9 mouse cellular contexts compared by ENCODE assay signal in genomic region chr4:137722692-137723427, GRCm38 (mm10). TPM values are rescaled to one million over a fixed set of nuclear protein-coding genes. Genes with fewer than 3 reads are reported as not detected.
DNase-seq lines count a peak whose midpoint lies in the region; ATAC-seq and TF ChIP-seq lines count a peak whose summit lies in the region.
"Had no signal": no experiment of that assay in that cellular context is flagged by ENCODE, and none has a peak within 500 bp of the region (broad histone marks: within the 10 kb centered on the region; RNA-seq: fewer than 3 reads in every experiment).

No protein-coding gene starts in this region.

- no peak for ATAC-seq in neural tube, embryonic 15.5 days (ENCODE audit: low FRiP score)

- H3K4me2 ChIP-seq in neural tube, embryonic 15.5 days: no peak overlapping the region

- no peaks in the 10 kb centered on the region for H3K9me3 ChIP-seq in neural tube, embryonic 15.5 days (replicated peaks)
- H3K9me3 ChIP-seq in midbrain, embryonic 10.5 days (replicated peaks): no peaks in the 10 kb centered on the region
- H3K9me3 ChIP-seq: stomach, embryonic 15.5 days had no signal

- whole genome bisulfite sequencing in neural tube, embryonic 15.5 days: 35% methylated on average over 12 of the region's 12 CpGs
- 30% methylated on average over 12 of the region's 12 CpGs for WGBS in midbrain, embryonic 10.5 days
- 36% methylated on average over 12 of the region's 12 CpGs for WGBS in small intestine, adult 2 months

- no peak for TF ChIP-seq POLR2A in small intestine, adult 2 months (IDR thresholded peaks at IDR 0.05; ENCODE audit: low read depth, low read length)

- H3K27ac ChIP-seq in neural tube, embryonic 15.5 days (replicated peaks): no peak overlapping the region
- peak overlapping the region; percentile 79 for H3K27ac ChIP-seq in midbrain, embryonic 10.5 days (replicated peaks)
- H3K27ac ChIP-seq in small intestine, adult 2 months (ENCODE audit: insufficient read depth, low read depth, low read length): no peak overlapping the region
- H3K27ac ChIP-seq: stomach, embryonic 15.5 days had no signal

- H3K9ac ChIP-seq in neural tube, embryonic 15.5 days (replicated peaks): no peak overlapping the region
- H3K9ac ChIP-seq: stomach, embryonic 15.5 days had no signal

- H3K27me3 ChIP-seq in neural tube, embryonic 15.5 days (replicated peaks): peaks cover 16% of the 10 kb centered on the region; the same call in 1 of the 2 replicates
- H3K27me3 ChIP-seq in midbrain, embryonic 10.5 days (ENCODE audit: low read depth, poor library complexity, severe bottlenecking): peaks cover 78% of the 10 kb centered on the region
- no peaks in the 10 kb centered on the region for H3K27me3 ChIP-seq in small intestine, adult 2 months (ENCODE audit: control insufficient read depth, insufficient read depth, low read length)

- TF ChIP-seq CTCF in small intestine, adult 2 months (IDR thresholded peaks at IDR 0.05; ENCODE audit: extremely low read depth, insufficient read length, insufficient replicate concordance, low read depth, low read length): peak; percentile 88; the same call in 1 of the 2 replicates

- intact Hi-C loops in left cerebral cortex, postnatal 14 days (cut with DNase I): loop anchor here (2.0 kb wide), 1 partner anchor 46 kb away; no protein-coding TSS in a partner anchor

- H3K4me1 ChIP-seq in neural tube, embryonic 15.5 days: peaks cover 38% of the 10 kb centered on the region
- H3K4me1 ChIP-seq in midbrain, embryonic 10.5 days: peaks cover 74% of the 10 kb centered on the region
- no peaks in the 10 kb centered on the region for H3K4me1 ChIP-seq in small intestine, adult 2 months (ENCODE audit: control insufficient read depth, insufficient read depth, insufficient read length, low read length)

- peak; percentile 84 for DNase-seq in neural tube, embryonic 10.5 days (ENCODE audit: extremely low spot score, low spot score)
- DNase-seq in cerebellum, postnatal 36 days: peak; percentile 80 to 84
- peak; percentile 82 to 84 for DNase-seq in frontal cortex, postnatal 36 days (ENCODE audit: low spot score in 2 of 2)
- peak; percentile 52 for DNase-seq in hindlimb bud, embryonic 11.5 days (ENCODE audit: extremely low spot score, low read depth, low spot score)
- DNase-seq in left cerebral cortex, postnatal 14 days (ENCODE audit: low spot score in 2 of 2): peak; percentile 87 to 93
- peak; percentile 81 for DNase-seq in midbrain, embryonic 10.5 days (ENCODE audit: low spot score)

- H3K36me3 ChIP-seq in neural tube, embryonic 15.5 days: peaks cover 12% of the 10 kb centered on the region; the same call in 1 of the 2 replicates
- no peaks in the 10 kb centered on the region for H3K36me3 ChIP-seq in midbrain, embryonic 10.5 days
- no peaks in the 10 kb centered on the region for H3K36me3 ChIP-seq in small intestine, adult 2 months (ENCODE audit: control insufficient read depth, insufficient read depth, low read length)
- H3K36me3 ChIP-seq: stomach, embryonic 15.5 days had no signal

- no peak overlapping the region for H3K4me3 ChIP-seq in neural tube, embryonic 15.5 days (replicated peaks)
- H3K4me3 ChIP-seq in midbrain, embryonic 10.5 days: peak overlapping the region; percentile 42
- no peak overlapping the region; the same call in 1 of the 2 replicates for H3K4me3 ChIP-seq in small intestine, adult 2 months (ENCODE audit: low read depth, low read length)
- H3K4me3 ChIP-seq: stomach, embryonic 15.5 days had no signal

RNA-seq across cellular contexts. Expression of gene Rap1gap, which starts 58.3 kb away (rescaled TPM):
- polyA plus RNA-seq in neural tube, embryonic 15.5 days (2015; fragmentation: Nextera tagmentation; extraction: Ambion mirVana): 88.5 and 106 TPM in 2 replicates
- total RNA-seq in left cerebral cortex, postnatal 14 days (2021): 100 to 1,000 TPM; 268 to 296 TPM
- polyA plus RNA-seq in midbrain, embryonic 10.5 days (2016; fragmentation: Nextera tagmentation; extraction: Ambion mirVana): 4.5 and 6.0 TPM in 2 replicates
- 48.4 and 141 TPM in 2 replicates for polyA plus RNA-seq in small intestine, adult 2 months (2012; rRNA removed)
